Mouse (Mus musculus): ENCODE results near the gene Nxpe4. TPM values are rescaled to one million over a fixed set of nuclear protein-coding genes. Genes with fewer than 3 reads are reported as not detected.

The Nxpe4 gene
- total RNA-seq, 1 experiment from 2014 or later, result 141 TPM

- ATAC-seq (replicated peaks; ENCODE audit: insufficient number of reproducible peaks, low FRiP score, low TSS enrichment, poor library complexity, severe bottlenecking), result no peak
These were observed 265.4 kb downstream of the Nxpe4 start for GRCm38 (mm10) chr9:48427176-48427575.

- ATAC-seq (replicated peaks; ENCODE audit: insufficient number of reproducible peaks, low FRiP score, low TSS enrichment, poor library complexity, severe bottlenecking), result peak; percentile 79
These were observed 270.6 kb downstream of the Nxpe4 start for GRCm38 (mm10) chr9:48432449-48432848.

GRCm38 (mm10) chr9:48443873-48444272 is 282.1 kb downstream of the Nxpe4 start:
- peak; percentile 63; the same call in 1 of the 2 replicates for ATAC-seq (replicated peaks; ENCODE audit: insufficient number of reproducible peaks, low FRiP score, low TSS enrichment, poor library complexity, severe bottlenecking)

- ATAC-seq (replicated peaks; ENCODE audit: insufficient number of reproducible peaks, low FRiP score, low TSS enrichment, poor library complexity, severe bottlenecking), result no peak
These were observed 283.0 kb downstream of the Nxpe4 start for GRCm38 (mm10) chr9:48444821-48445220.

GRCm38 (mm10) chr9:48447783-48448209 is 286.0 kb downstream of the Nxpe4 start:
- ATAC-seq (replicated peaks; ENCODE audit: insufficient number of reproducible peaks, low FRiP score, low TSS enrichment, poor library complexity, severe bottlenecking), result peak; percentile 73

Other genes starting within 250 kb of the Nxpe4 start
- gene Nxpe2, start 191.4 kb downstream of the Nxpe4 start, total RNA-seq (2017), result 1.3 to 9.4 TPM (median 6.1 TPM) in 3 replicates